Mouse (Mus musculus) midbrain, embryonic 12.5 days (tissue): ENCODE measurements around the gene Pecam1. TPM values are rescaled to one million over a fixed set of nuclear protein-coding genes. Genes with fewer than 3 reads are reported as not detected.
"Not testable (repeated sequence)": the region's sequence is repeated elsewhere in the genome, so short reads cannot be mapped to it uniquely, and the experiment has no call there.

Source experiments
- ATAC-seq: fragments of 200-750 bp; cut with Nextera tagmentation; 2 replicates; pipeline ENCODE4 v1.8.0; 2017; ENCODE audit warnings: low read depth, moderate TSS enrichment, moderate library complexity; ENCODE audit not compliant: low FRiP score
- H3K27ac ChIP-seq: fragments of 300-500 bp; sonication (generic); replicated peaks from 2 replicates; pipeline ENCODE4 v1.5.1; 2016; ENCODE audit warnings: mild to moderate bottlenecking
- H3K27me3 ChIP-seq: fragments of 300-500 bp; sonication (generic); 2 replicates; pipeline ENCODE4 v1.6.1; 2016; ENCODE audit warnings: mild to moderate bottlenecking
- H3K36me3 ChIP-seq: fragments of 300-500 bp; sonication (generic); 2 replicates; pipeline ENCODE4 v1.6.1; 2016
- H3K4me1 ChIP-seq: fragments of 300-500 bp; sonication (generic); 2 replicates; pipeline ENCODE4 v1.6.1; 2016
- H3K4me2 ChIP-seq: fragments of 300-500 bp; sonication (generic); replicated peaks from 2 replicates; pipeline ENCODE4 v1.6.1; 2016; ENCODE audit warnings: mild to moderate bottlenecking, moderate library complexity
- H3K4me3 ChIP-seq: fragments of 300-500 bp; sonication (generic); 2 replicates; pipeline ENCODE4 v1.5.1; 2016; ENCODE audit warnings: mild to moderate bottlenecking
- H3K9ac ChIP-seq: fragments of 300-500 bp; sonication (generic); replicated peaks from 2 replicates; pipeline ENCODE4 v1.6.1; 2016; ENCODE audit warnings: mild to moderate bottlenecking, moderate library complexity
- H3K9me3 ChIP-seq: fragments of 300-500 bp; sonication (generic); 2 replicates; pipeline ENCODE4 v1.6.1; 2016; ENCODE audit warnings: mild to moderate bottlenecking
- WGBS: fragments of 180-500 bp; shearing (Covaris S2); methylation state at CpG from one replicate; pipeline ENCODE4 v1.1.7; 2016; 5-methylcytosine and 5-hydroxymethylcytosine counted together
- polyA plus RNA-seq: library from polyadenylated mRNA; unstranded; fragments of >200 nt; fragmentation: Nextera tagmentation; extraction: Ambion mirVana; gene quantifications from 2 replicates; pipeline ENCODE4 v1.2.1, GENCODE M21; 2016

The Pecam1 gene
- polyA plus RNA-seq, 1 experiment from 2014 or later = 19.4 TPM

DNA sequence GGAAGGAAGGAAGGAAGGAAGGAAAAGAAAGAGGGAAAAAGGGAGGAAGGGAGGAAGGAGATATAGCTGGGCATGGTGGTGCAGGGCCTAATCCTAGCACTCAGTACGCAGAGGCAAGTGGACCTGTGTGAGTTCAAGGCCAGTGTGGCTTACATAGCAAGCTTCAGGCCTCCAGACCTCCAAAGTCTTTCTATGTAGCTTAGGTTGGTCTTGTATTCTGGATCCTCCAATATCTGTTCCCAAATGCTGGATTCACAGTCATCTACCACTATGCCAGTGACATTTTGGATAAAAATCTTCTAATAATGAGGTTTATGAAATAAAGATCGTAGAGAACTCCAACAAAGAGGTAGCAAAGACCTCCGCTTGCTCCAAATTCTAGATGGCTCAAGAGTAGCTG is 8.6 kb downstream of the Pecam1 start:
- Histone ChIP-seq H3K4me2 (no peak overlapping the region), H3K9me3 (no peaks in the 10 kb centered on the region), H3K4me1 (peaks cover 16% of the 10 kb centered on the region), H3K36me3 (no peaks in the 10 kb centered on the region), H3K9ac (no peak overlapping the region), H3K4me3 (no peak overlapping the region), H3K27ac (no peak overlapping the region), H3K27me3 (no peaks in the 10 kb centered on the region)
- no peak for ATAC-seq
- 89% methylated on average over 3 of the region's 3 CpGs for WGBS

DNA sequence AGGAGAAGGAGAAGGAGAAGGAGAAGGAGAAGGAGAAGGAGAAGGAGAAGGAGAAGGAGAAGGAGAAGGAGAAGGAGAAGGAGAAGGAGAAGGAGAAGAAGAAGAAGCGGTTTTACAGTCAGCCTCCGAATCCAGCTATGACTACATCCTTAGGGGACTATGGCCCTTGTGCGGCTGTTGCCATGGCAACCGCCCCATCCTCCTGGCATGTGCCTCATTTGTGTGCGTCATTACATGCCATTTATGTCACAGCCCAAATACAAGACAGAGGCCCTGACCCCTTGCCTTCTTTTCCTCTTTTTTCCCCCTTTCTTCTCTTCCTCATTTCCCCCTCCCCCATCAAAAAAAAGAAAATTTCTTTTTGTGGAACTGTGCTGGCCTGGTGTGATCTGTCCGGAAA is 9.2 kb downstream of the Pecam1 start:
- H3K9ac ChIP-seq = no peak overlapping the region
- no peak overlapping the region for H3K27ac ChIP-seq
- no peak overlapping the region for H3K4me3 ChIP-seq
- no peaks in the 10 kb centered on the region for H3K36me3 ChIP-seq
- no peak overlapping the region for H3K4me2 ChIP-seq
- H3K9me3 ChIP-seq = no peaks in the 10 kb centered on the region
- peaks cover 22% of the 10 kb centered on the region for H3K4me1 ChIP-seq
- 40% methylated on average over 6 of the region's 6 CpGs for WGBS
- no peaks in the 10 kb centered on the region for H3K27me3 ChIP-seq
- ATAC-seq = no peak

DNA sequence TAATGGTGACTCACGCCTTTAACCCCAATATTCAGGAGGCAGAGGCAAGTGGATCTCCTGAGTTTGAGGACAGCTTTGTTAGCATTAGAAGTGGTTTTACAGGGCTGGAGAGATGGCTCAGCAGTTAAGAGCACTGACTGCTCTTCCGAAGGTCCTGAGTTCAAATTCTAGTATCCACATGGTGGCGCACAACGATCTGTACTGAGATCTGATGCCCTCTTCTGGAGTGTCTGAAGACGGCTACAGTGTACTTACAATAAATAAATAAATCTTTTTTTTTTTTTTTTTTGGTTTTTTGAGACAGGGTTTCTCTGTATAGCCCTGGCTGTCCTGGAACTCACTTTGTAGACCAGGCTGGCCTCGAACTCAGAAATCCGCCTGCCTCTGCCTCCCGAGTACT is 9.7 kb downstream of the Pecam1 start:
- H3K27me3 ChIP-seq, H3K4me3 ChIP-seq, H3K4me2 ChIP-seq, H3K36me3 ChIP-seq, ATAC-seq, H3K9ac ChIP-seq, H3K9me3 ChIP-seq, H3K27ac ChIP-seq: not testable (repeated sequence)
- peaks cover 24% of the 10 kb centered on the region for H3K4me1 ChIP-seq
- 93% methylated on average over 5 of the region's 8 CpGs for WGBS

DNA sequence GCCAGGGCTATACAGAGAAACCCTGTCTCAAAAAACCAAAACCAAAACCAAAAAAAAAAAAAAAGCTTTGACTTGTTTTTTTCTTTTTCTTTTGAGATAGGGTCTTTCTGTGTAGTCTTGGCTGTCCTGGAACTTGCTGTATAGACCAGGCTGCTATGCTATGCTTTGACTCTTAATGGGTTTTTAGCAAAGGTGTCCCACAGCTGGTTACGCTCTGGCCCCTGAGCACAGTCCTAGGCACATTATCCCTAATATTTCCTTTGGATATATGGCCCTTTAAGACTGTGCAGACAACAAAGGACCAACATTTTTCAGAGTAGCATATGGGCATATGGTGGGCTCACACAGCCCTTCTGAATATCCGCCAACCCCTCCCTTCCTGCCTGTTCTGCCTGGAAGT is 11.3 kb downstream of the Pecam1 start:
- Histone ChIP-seq H3K27ac (no peak overlapping the region), H3K4me2 (no peak overlapping the region), H3K9me3 (no peaks in the 10 kb centered on the region), H3K4me3 (no peak overlapping the region), H3K9ac (no peak overlapping the region), H3K27me3 (no peaks in the 10 kb centered on the region), H3K36me3 (no peaks in the 10 kb centered on the region), H3K4me1 (peaks cover 24% of the 10 kb centered on the region)
- no peak for ATAC-seq
- WGBS = 90% methylated on average over 2 of the region's 2 CpGs

DNA sequence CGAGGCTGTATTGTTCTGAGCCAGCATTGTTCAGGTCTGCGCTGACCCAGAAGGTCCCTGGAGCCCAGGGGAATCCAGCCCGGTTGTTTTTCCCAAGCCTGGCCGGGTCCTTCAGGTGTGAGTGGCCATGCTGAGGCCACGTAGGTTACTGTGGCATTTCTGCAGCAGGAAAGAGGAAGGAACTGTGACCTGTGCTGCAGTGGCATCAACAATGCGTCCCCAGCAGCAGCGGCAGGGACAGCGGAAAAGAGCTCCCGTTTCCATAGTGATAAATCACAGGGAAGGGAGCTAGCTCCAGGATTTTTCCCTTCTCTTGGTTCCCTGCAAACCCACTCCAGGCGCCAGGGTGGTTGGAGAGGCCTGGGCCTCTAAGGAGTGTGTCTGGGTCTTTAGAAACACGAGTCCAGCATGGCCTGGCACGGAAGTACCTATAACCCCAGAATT is 13.2 kb downstream of the Pecam1 start:
- Histone ChIP-seq H3K9me3 (no peaks in the 10 kb centered on the region), H3K9ac (peak overlapping the region; percentile 29; the same call in 1 of the 2 replicates), H3K27me3 (no peaks in the 10 kb centered on the region), H3K36me3 (no peaks in the 10 kb centered on the region), H3K4me3 (no peak overlapping the region), H3K4me1 (peaks cover 24% of the 10 kb centered on the region), H3K27ac (peak overlapping the region; percentile 75), H3K4me2 (peak overlapping the region; percentile 24; the same call in 1 of the 2 replicates)
- WGBS = 5% methylated on average over 12 of the region's 12 CpGs
- peak; percentile 23; the same call in 1 of the 2 replicates for ATAC-seq

DNA sequence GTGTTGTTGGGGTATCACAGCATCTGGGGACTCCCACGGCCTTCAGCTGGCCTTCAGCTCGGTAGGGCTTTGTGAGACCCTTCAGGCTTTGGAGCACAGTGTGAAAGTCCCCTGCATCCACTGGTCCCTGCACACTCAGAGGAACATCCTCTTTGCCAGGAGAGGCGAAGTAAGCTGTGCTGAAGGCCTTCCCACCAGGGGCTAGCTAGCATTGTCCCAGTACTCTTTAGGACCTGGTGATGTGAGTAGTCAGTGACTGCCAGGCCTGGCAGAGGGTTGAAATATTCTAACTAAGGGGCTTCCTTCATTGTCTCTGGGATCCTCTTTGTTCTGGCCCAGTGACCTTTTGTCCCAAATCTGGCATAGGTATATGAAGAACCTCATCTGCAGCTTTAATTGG is 13.8 kb downstream of the Pecam1 start:
- no peaks in the 10 kb centered on the region for H3K27me3 ChIP-seq
- peaks cover 24% of the 10 kb centered on the region for H3K4me1 ChIP-seq
- H3K4me3 ChIP-seq = no peak overlapping the region
- peak overlapping the region; percentile 29; the same call in 1 of the 2 replicates for H3K9ac ChIP-seq
- 29% methylated on average over 3 of the region's 3 CpGs for WGBS
- no peaks in the 10 kb centered on the region for H3K36me3 ChIP-seq
- H3K27ac ChIP-seq = peak overlapping the region; percentile 75
- no peak for ATAC-seq
- H3K4me2 ChIP-seq = no peak overlapping the region
- H3K9me3 ChIP-seq = no peaks in the 10 kb centered on the region

DNA sequence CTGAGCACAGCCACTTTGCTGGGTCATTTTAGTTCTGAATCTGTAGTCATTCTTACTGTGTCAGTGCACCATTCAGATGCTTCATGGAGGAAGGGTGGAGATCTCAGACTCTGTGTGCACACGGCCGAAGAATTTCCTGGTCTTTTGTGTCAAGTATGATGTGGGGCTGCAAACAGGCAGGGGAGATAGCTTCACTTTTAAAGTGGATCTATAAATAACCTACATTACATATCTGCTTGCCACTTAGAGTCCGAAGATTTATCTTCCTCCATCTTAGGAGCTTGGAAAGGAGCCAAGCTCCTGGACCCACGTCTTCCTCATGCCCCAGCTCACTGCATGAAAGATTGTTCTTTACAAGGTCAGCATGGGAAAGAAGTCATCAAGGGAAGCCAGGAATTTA is 19.7 kb downstream of the Pecam1 start:
- Histone ChIP-seq H3K27ac (no peak overlapping the region), H3K9ac (no peak overlapping the region), H3K4me1 (peaks cover 7% of the 10 kb centered on the region; the same call in 1 of the 2 replicates), H3K27me3 (no peaks in the 10 kb centered on the region), H3K4me2 (no peak overlapping the region), H3K36me3 (no peaks in the 10 kb centered on the region), H3K9me3 (no peaks in the 10 kb centered on the region), H3K4me3 (no peak overlapping the region)
- ATAC-seq = no peak
- WGBS = 86% methylated on average over 4 of the region's 4 CpGs

DNA sequence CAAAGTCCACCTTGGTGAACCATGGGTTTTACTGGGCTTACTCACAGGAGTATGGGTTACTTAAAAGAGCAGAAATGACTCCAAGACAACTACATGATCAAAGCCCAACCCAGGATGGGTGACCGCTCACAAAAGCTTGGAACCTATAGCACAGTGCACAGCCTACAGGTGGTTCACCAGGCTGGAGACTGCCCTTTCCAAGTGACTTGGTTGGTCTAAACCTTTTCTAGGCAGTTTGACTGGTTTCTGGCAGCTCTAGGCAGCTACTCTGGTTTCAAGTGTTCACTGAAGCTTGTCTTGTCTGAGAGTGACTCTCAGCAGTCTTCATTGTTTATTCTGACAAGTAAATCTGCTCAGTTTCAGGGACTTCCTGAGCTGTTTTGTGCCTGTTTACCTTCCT is 20.8 kb downstream of the Pecam1 start:
- H3K27me3 ChIP-seq = no peaks in the 10 kb centered on the region
- WGBS = 96% methylated on average over 1 of the region's 1 CpGs
- no peak overlapping the region for H3K9ac ChIP-seq
- no peaks in the 10 kb centered on the region for H3K36me3 ChIP-seq
- H3K4me3 ChIP-seq = no peak overlapping the region
- no peak overlapping the region for H3K4me2 ChIP-seq
- ATAC-seq = no peak
- H3K9me3 ChIP-seq = no peaks in the 10 kb centered on the region
- no peak overlapping the region for H3K27ac ChIP-seq
- H3K4me1 ChIP-seq = peaks cover 7% of the 10 kb centered on the region; the same call in 1 of the 2 replicates

DNA sequence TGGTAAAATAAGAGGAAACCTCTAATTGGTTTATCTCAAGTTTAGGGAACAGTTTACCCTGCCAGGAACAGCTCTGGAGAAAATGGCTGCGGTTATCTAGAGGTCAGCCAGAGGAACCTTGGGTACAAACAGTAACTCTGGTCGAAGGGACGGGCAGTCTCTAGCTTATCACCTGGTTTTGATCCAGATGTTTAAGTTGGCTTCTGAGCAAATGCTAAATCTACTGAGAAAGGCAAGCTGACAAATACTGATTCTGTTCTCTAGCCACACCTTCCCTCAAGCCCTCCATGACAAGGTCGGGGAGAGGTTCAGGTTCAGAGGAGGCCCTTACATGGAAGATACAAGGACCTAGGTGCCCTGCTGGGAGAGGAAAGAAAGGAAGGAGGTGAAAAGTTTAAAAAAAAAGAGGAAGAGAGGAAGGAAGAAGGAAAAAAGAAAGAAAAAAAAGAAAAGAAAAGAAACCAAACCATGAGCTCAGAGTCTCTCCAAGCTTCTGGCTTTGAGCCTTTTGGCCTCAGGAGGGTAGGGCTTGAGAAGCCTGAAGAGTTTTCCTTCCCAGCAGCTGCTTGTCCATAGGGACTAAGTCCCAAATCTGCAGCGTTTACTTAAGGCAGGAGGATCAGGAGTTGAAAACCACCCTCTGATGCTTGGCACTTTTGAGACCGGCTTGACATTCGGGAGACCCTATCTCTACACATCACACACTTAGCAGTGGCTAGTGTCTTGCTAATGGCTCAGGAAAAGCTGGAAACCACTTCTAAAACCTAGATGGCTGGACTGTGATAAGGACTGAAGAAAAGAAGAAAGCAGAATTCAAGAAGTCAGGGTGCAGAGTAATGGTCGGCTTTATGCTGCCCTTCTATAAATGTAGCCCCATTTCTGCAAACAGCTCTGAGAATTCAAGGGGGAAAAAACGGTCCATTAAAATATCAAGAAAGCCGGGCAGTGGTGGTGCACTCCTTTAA is 21.7 kb downstream of the Pecam1 start:
- no peaks in the 10 kb centered on the region for H3K9me3 ChIP-seq
- H3K36me3 ChIP-seq = no peaks in the 10 kb centered on the region
- 81% methylated on average over 10 of the region's 10 CpGs for WGBS

DNA sequence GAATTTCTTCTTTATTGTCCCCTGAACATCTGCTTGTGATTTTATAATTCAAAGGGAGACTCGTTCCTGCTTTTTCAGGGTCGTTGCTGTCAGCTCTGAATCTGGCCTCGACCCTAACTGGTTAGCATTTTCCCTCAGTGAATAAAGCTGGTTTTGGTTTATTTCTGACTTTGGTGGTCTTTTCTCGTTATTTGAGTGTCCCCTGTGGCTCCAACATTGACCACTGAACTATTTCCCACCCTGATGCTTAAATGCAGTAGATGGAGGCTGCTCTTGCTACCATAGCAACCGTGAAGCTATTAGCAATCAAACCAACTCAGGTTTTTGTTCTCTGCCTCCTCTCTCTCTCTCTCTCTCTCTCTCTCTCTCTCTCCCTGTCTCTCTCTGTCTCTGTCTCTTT is 22.5 kb downstream of the Pecam1 start:
- WGBS = 42% methylated on average over 5 of the region's 5 CpGs
- Histone ChIP-seq H3K9ac (no peak overlapping the region), H3K4me1 (peaks cover 7% of the 10 kb centered on the region; the same call in 1 of the 2 replicates), H3K4me3 (no peak overlapping the region), H3K27me3 (no peaks in the 10 kb centered on the region), H3K36me3 (no peaks in the 10 kb centered on the region), H3K4me2 (no peak overlapping the region), H3K27ac (no peak overlapping the region), H3K9me3 (no peaks in the 10 kb centered on the region)
- ATAC-seq = no peak

More for the DNA sequence above, 21.7 kb downstream of the Pecam1 start:
- H3K9ac ChIP-seq = no peak overlapping the region
- no peak for ATAC-seq
- H3K4me1 ChIP-seq = peaks cover 7% of the 10 kb centered on the region; the same call in 1 of the 2 replicates
- H3K4me2 ChIP-seq = no peak overlapping the region
- no peak overlapping the region for H3K4me3 ChIP-seq
- H3K27me3 ChIP-seq = no peaks in the 10 kb centered on the region
- no peak overlapping the region for H3K27ac ChIP-seq

DNA sequence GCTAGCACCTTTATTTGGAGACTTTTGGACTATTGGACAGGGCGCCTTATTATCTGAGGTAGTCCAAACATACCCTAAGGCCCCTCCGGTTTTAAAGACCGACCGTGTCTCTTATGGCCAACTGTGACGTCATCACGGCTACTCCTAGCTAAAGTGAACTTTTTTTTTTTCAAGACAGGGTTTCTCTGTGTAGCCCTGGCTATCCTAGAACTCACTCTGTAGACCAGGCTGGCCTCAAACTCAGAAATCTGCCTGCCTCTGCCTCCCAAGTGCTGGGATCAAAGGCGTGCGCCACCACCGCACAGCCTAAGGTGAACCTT is 25.6 kb downstream of the Pecam1 start:
- not testable (repeated sequence) for H3K4me1 ChIP-seq, H3K4me2 ChIP-seq, H3K9me3 ChIP-seq, H3K36me3 ChIP-seq, H3K4me3 ChIP-seq, ATAC-seq, H3K9ac ChIP-seq, H3K27ac ChIP-seq, H3K27me3 ChIP-seq
- WGBS = 96% methylated on average over 9 of the region's 9 CpGs

DNA sequence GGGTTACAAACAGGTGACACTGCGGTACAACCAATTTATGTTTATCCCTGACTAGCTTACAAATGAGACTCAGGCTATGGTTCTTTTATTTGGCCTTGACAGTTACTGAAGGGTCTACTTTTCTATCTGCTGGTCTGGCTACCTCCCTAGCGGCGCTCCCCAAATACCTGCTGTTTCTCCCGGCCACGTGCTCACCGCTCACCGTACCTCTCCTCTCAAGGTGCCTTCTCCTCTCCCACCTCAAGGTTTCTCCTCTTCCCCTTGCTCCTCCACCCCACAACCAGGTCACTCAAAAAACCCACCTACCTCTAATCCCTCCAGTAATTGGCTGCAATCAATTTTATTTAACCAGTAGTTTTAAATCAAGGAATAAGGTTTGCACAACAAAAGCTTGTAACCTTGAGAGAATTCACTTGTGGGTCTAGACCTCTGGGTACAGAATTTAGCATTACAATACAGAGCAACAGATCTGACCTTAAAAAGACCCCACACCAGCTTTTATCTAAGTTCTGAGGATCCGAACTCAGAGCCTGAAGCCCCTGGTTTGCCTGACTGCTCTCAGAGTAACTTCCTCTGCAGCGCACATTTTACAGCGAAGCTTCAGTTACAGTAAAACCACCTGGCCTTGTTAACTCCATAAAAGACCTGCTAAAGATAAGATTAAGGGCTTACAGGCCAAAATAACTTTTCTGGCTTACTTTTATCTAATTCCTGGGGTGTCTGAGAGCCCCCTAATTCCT is 26.1 kb downstream of the Pecam1 start:
- H3K27me3 ChIP-seq = no peaks in the 10 kb centered on the region
- H3K4me3 ChIP-seq = no peak overlapping the region
- no peaks in the 10 kb centered on the region for H3K36me3 ChIP-seq

More for the DNA sequence above, 26.1 kb downstream of the Pecam1 start:
- peaks cover 10% of the 10 kb centered on the region for H3K4me1 ChIP-seq
- no peak for ATAC-seq
- no peak overlapping the region for H3K4me2 ChIP-seq
- H3K9me3 ChIP-seq = no peaks in the 10 kb centered on the region
- H3K27ac ChIP-seq = no peak overlapping the region
- 89% methylated on average over 10 of the region's 10 CpGs for WGBS
- H3K9ac ChIP-seq = no peak overlapping the region
